14 mouse cellular contexts compared by ENCODE assay signal in genomic region chr6:39005267-39005944, GRCm38 (mm10).
DNase-seq lines count a peak whose midpoint lies in the region; ATAC-seq and TF ChIP-seq lines count a peak whose summit lies in the region.
"Had no signal": no experiment of that assay in that cellular context is flagged by ENCODE, and none has a peak within 500 bp of the region (broad histone marks: within the 10 kb centered on the region; RNA-seq: fewer than 3 reads in every experiment).

No protein-coding gene starts in this region.

- no peak for ATAC-seq in forebrain, embryonic 15.5 days (replicated peaks)
- peak; percentile 32; the same call in 1 of the 2 replicates for ATAC-seq in limb, embryonic 12.5 days (ENCODE audit: insufficient number of reproducible peaks, insufficient read depth, low FRiP score, low TSS enrichment, low read depth)
- ATAC-seq: Patski had no signal

- no peak overlapping the region for H3K4me3 ChIP-seq in forebrain, embryonic 10.5 days
- H3K4me3 ChIP-seq in forebrain, embryonic 15.5 days, result no peak overlapping the region
- H3K4me3 ChIP-seq in layer of hippocampus, adult 2 months, result peak overlapping the region; percentile 18; the same call in 1 of the 2 replicates
- no peak overlapping the region for H3K4me3 ChIP-seq in limb, embryonic 12.5 days (replicated peaks)
- H3K4me3 ChIP-seq: embryonic facial prominence, embryonic 15.5 days had no signal

- WGBS in forebrain, embryonic 10.5 days, result 92% methylated on average over 20 of the region's 20 CpGs
- WGBS in forebrain, embryonic 15.5 days, result 53% methylated on average over 20 of the region's 20 CpGs
- 55% methylated on average over 20 of the region's 20 CpGs for WGBS in limb, embryonic 12.5 days

- TF ChIP-seq CTCF in layer of hippocampus, adult 2 months (conservative IDR thresholded peaks at IDR 0.05), result no peak

- H3K9me3 ChIP-seq in forebrain, embryonic 10.5 days, result no peaks in the 10 kb centered on the region
- no peaks in the 10 kb centered on the region for H3K9me3 ChIP-seq in forebrain, embryonic 15.5 days
- H3K9me3 ChIP-seq in limb, embryonic 12.5 days, result no peaks in the 10 kb centered on the region
- H3K9me3 ChIP-seq: embryonic facial prominence, embryonic 15.5 days had no signal

- 0 out of 2 replicates have a peak overlapping the region, but pooled peaks have one; percentile 3 for H3K27ac ChIP-seq in forebrain, embryonic 10.5 days
- H3K27ac ChIP-seq in forebrain, embryonic 15.5 days (replicated peaks), result no peak overlapping the region
- H3K27ac ChIP-seq in layer of hippocampus, adult 2 months, result peak overlapping the region; percentile 65; the same call in 1 of the 2 replicates
- peak overlapping the region; percentile 51; the same call in 1 of the 2 replicates for H3K27ac ChIP-seq in limb, embryonic 12.5 days
- H3K27ac ChIP-seq: embryonic facial prominence, embryonic 15.5 days; liver, embryonic 14.5 days had no signal

- DNase-seq in forebrain, embryonic 10.5 days (ENCODE audit: extremely low spot score, low spot score), result no peak
- no peak for DNase-seq in layer of hippocampus, adult 2 months (ENCODE audit: low spot score in 2 of 2)
- DNase-seq in layer of hippocampus, postnatal 36 days, result no peak
- DNase-seq in retina, embryonic 14.5 days (ENCODE audit: low spot score), result peak; percentile 9
- no peak for DNase-seq in layer of hippocampus, postnatal 14 days (ENCODE audit: low spot score in 2 of 2)
- DNase-seq in thymus, postnatal 14 days, result no peak
- DNase-seq: cerebellum, adult 11-12 months; lung, postnatal 14 days; thymus, adult 18-20 months had no signal

- H3K36me3 ChIP-seq in forebrain, embryonic 10.5 days (replicated peaks), result no peaks in the 10 kb centered on the region
- H3K36me3 ChIP-seq in forebrain, embryonic 15.5 days, result no peaks in the 10 kb centered on the region
- H3K36me3 ChIP-seq in limb, embryonic 12.5 days, result no peaks in the 10 kb centered on the region
- H3K36me3 ChIP-seq: embryonic facial prominence, embryonic 15.5 days had no signal

- H3K9ac ChIP-seq in forebrain, embryonic 15.5 days (replicated peaks), result no peak overlapping the region
- H3K9ac ChIP-seq in limb, embryonic 12.5 days (replicated peaks), result no peak overlapping the region
- H3K9ac ChIP-seq: embryonic facial prominence, embryonic 15.5 days; liver, embryonic 14.5 days had no signal

- H3K4me2 ChIP-seq in forebrain, embryonic 15.5 days (replicated peaks), result no peak overlapping the region
- no peak overlapping the region for H3K4me2 ChIP-seq in limb, embryonic 12.5 days
- H3K4me2 ChIP-seq: embryonic facial prominence, embryonic 15.5 days had no signal

- H3K4me1 ChIP-seq in forebrain, embryonic 10.5 days, result peaks cover 24% of the 10 kb centered on the region
- peaks cover 9% of the 10 kb centered on the region for H3K4me1 ChIP-seq in forebrain, embryonic 15.5 days
- peaks cover 57% of the 10 kb centered on the region for H3K4me1 ChIP-seq in limb, embryonic 12.5 days (replicated peaks)
- H3K4me1 ChIP-seq: embryonic facial prominence, embryonic 15.5 days had no signal

- no peaks in the 10 kb centered on the region for H3K27me3 ChIP-seq in forebrain, embryonic 10.5 days (ENCODE audit: poor library complexity, severe bottlenecking)
- H3K27me3 ChIP-seq in forebrain, embryonic 15.5 days, result no peaks in the 10 kb centered on the region
- H3K27me3 ChIP-seq in limb, embryonic 12.5 days, result no peaks in the 10 kb centered on the region
- H3K27me3 ChIP-seq: embryonic facial prominence, embryonic 15.5 days; Patski had no signal
